10 mouse cellular contexts compared by ENCODE assay signal in the genomic region with DNA sequence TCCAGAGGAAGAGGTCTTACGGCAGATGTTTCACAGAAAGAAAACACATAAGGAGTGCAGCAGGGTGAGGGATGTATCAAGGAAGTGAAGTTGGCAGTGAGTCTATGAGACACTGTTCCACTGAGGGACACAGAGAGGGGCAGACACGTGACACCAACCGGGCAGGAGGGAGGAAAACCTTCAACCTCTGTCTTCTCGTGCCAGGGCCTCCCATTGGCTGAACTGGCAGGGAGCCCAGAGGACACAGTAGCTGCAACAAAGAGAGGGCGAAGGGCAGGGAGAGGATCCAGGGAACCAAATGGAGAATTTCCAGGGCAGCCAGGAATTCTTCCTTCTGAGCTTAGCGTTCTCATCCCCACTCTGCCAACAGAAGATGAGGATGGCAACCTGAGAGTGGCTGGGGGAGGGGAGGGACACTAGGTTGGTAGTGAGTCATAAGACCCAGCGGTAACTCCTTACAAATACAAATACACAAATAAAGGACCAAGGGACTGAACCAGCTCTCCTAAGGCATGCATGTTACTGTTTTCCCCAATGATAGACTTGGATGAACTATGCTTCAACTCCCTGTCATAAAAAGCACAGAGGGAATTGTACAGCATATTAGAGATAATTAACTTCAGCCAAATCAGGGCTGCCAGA. TPM values are rescaled to one million over a fixed set of nuclear protein-coding genes. Genes with fewer than 3 reads are reported as not detected.
DNase-seq lines count a peak whose midpoint lies in the region; ATAC-seq and TF ChIP-seq lines count a peak whose summit lies in the region.
"Had no signal": no experiment of that assay in that cellular context is flagged by ENCODE, and none has a peak within 500 bp of the region (broad histone marks: within the 10 kb centered on the region; RNA-seq: fewer than 3 reads in every experiment).

No protein-coding gene starts in this region.

- H3K4me2 ChIP-seq in limb, embryonic 14.5 days (replicated peaks; ENCODE audit: low read depth, low read length, severe bottlenecking) = no peak overlapping the region
- H3K4me2 ChIP-seq in heart, embryonic 13.5 days = 0 out of 2 replicates have a peak overlapping the region, but pooled peaks have one; percentile 14
- no peak overlapping the region for H3K4me2 ChIP-seq in kidney, embryonic 16.5 days (replicated peaks; ENCODE audit: low read depth, low read length)
- no peak overlapping the region for H3K4me2 ChIP-seq in liver, postnatal 0 days (ENCODE audit: low read depth, low read length)
- H3K4me2 ChIP-seq: embryonic facial prominence, embryonic 13.5 days had no signal

- 0 out of 2 replicates have a peak, but pooled peaks cover 5% of the 10 kb centered on the region for H3K4me1 ChIP-seq in limb, embryonic 14.5 days (ENCODE audit: control insufficient read depth, insufficient read depth, low read length)
- no peaks in the 10 kb centered on the region for H3K4me1 ChIP-seq in limb, embryonic 10.5 days
- peaks cover 15% of the 10 kb centered on the region for H3K4me1 ChIP-seq in embryonic facial prominence, embryonic 10.5 days
- H3K4me1 ChIP-seq in heart, embryonic 13.5 days = peaks cover 51% of the 10 kb centered on the region
- H3K4me1 ChIP-seq in kidney, embryonic 16.5 days (ENCODE audit: insufficient read depth, low read length) = peaks cover 10% of the 10 kb centered on the region
- H3K4me1 ChIP-seq in liver, postnatal 0 days (ENCODE audit: insufficient read depth) = peaks cover 67% of the 10 kb centered on the region

- peak; percentile 47; the same call in 1 of the 2 replicates for TF ChIP-seq EP300 in liver, postnatal 0 days (IDR thresholded peaks at IDR 0.05; ENCODE audit: low read depth)

- no peak overlapping the region for H3K27ac ChIP-seq in limb, embryonic 14.5 days (replicated peaks; ENCODE audit: low read depth, low read length)
- no peak overlapping the region for H3K27ac ChIP-seq in limb, embryonic 10.5 days
- peak overlapping the region; percentile 35; the same call in 1 of the 2 replicates for H3K27ac ChIP-seq in embryonic facial prominence, embryonic 10.5 days (replicated peaks)
- peak overlapping the region; percentile 75 for H3K27ac ChIP-seq in heart, embryonic 13.5 days (replicated peaks)
- H3K27ac ChIP-seq in kidney, embryonic 16.5 days (ENCODE audit: low read length) = 0 out of 2 replicates have a peak overlapping the region, but pooled peaks have one; percentile 25
- H3K27ac ChIP-seq in liver, postnatal 0 days (ENCODE audit: low read depth) = peak overlapping the region; percentile 58
- H3K27ac ChIP-seq: embryonic facial prominence, embryonic 13.5 days had no signal

- no peaks in the 10 kb centered on the region for H3K27me3 ChIP-seq in limb, embryonic 14.5 days (ENCODE audit: control insufficient read depth, insufficient read depth, low read length)
- no peaks in the 10 kb centered on the region for H3K27me3 ChIP-seq in limb, embryonic 10.5 days (ENCODE audit: low read depth, poor library complexity, severe bottlenecking)
- no peaks in the 10 kb centered on the region for H3K27me3 ChIP-seq in embryonic facial prominence, embryonic 10.5 days (replicated peaks; ENCODE audit: low read depth, poor library complexity, severe bottlenecking)
- no peaks in the 10 kb centered on the region for H3K27me3 ChIP-seq in heart, embryonic 13.5 days (replicated peaks)
- H3K27me3 ChIP-seq in kidney, embryonic 16.5 days (ENCODE audit: insufficient read depth, low read length) = no peaks in the 10 kb centered on the region
- H3K27me3 ChIP-seq in liver, postnatal 0 days (ENCODE audit: insufficient read depth, low read length) = no peaks in the 10 kb centered on the region
- H3K27me3 ChIP-seq: CH12.LX; embryonic facial prominence, embryonic 13.5 days had no signal

- H3K9me3 ChIP-seq in limb, embryonic 14.5 days (ENCODE audit: control insufficient read depth, low read length) = no peaks in the 10 kb centered on the region
- no peaks in the 10 kb centered on the region for H3K9me3 ChIP-seq in limb, embryonic 10.5 days (replicated peaks)
- no peaks in the 10 kb centered on the region for H3K9me3 ChIP-seq in embryonic facial prominence, embryonic 10.5 days
- H3K9me3 ChIP-seq in heart, embryonic 13.5 days = no peaks in the 10 kb centered on the region
- H3K9me3 ChIP-seq in kidney, embryonic 16.5 days (ENCODE audit: low read length) = no peaks in the 10 kb centered on the region
- no peaks in the 10 kb centered on the region for H3K9me3 ChIP-seq in liver, postnatal 0 days (ENCODE audit: low read length)
- H3K9me3 ChIP-seq: embryonic facial prominence, embryonic 13.5 days had no signal

- DNase-seq in limb, embryonic 14.5 days (ENCODE audit: low spot score) = peak; percentile 38
- no peak for DNase-seq in limb, embryonic 10.5 days (ENCODE audit: low spot score)
- DNase-seq in embryonic facial prominence, embryonic 10.5 days (ENCODE audit: low spot score) = no peak
- DNase-seq in liver, postnatal 0 days = peak; percentile 78
- DNase-seq in ovary, postnatal 36 days (ENCODE audit: low spot score) = peak; percentile 81

- H3K9ac ChIP-seq in limb, embryonic 14.5 days (ENCODE audit: low read depth, low read length, severe bottlenecking) = no peak overlapping the region
- no peak overlapping the region for H3K9ac ChIP-seq in heart, embryonic 13.5 days
- no peak overlapping the region for H3K9ac ChIP-seq in kidney, embryonic 16.5 days (replicated peaks; ENCODE audit: low read length)
- H3K9ac ChIP-seq in liver, postnatal 0 days (replicated peaks) = 0 out of 2 replicates have a peak overlapping the region, but pooled peaks have one; percentile 16
- H3K9ac ChIP-seq: embryonic facial prominence, embryonic 13.5 days had no signal

- no peak overlapping the region for H3K4me3 ChIP-seq in limb, embryonic 14.5 days (replicated peaks; ENCODE audit: low read length)
- no peak overlapping the region for H3K4me3 ChIP-seq in limb, embryonic 10.5 days
- H3K4me3 ChIP-seq in embryonic facial prominence, embryonic 10.5 days = no peak overlapping the region
- H3K4me3 ChIP-seq in heart, embryonic 13.5 days = no peak overlapping the region
- H3K4me3 ChIP-seq in kidney, embryonic 16.5 days (ENCODE audit: low read length) = no peak overlapping the region
- H3K4me3 ChIP-seq in liver, postnatal 0 days (ENCODE audit: low read depth, low read length) = no peak overlapping the region
- H3K4me3 ChIP-seq: embryonic facial prominence, embryonic 13.5 days had no signal

- TF ChIP-seq POLR2A in limb, embryonic 14.5 days (IDR thresholded peaks at IDR 0.05; ENCODE audit: borderline replicate concordance, extremely low read depth, insufficient read depth, insufficient read length) = no peak

- H3K36me3 ChIP-seq in limb, embryonic 14.5 days (ENCODE audit: control insufficient read depth, insufficient read depth, low read length) = no peaks in the 10 kb centered on the region
- H3K36me3 ChIP-seq in limb, embryonic 10.5 days = no peaks in the 10 kb centered on the region
- H3K36me3 ChIP-seq in embryonic facial prominence, embryonic 10.5 days (replicated peaks) = no peaks in the 10 kb centered on the region
- H3K36me3 ChIP-seq in heart, embryonic 13.5 days = no peaks in the 10 kb centered on the region
- H3K36me3 ChIP-seq in kidney, embryonic 16.5 days (ENCODE audit: insufficient read depth, low read length) = no peaks in the 10 kb centered on the region
- H3K36me3 ChIP-seq in liver, postnatal 0 days (replicated peaks; ENCODE audit: insufficient read depth, low read length) = no peaks in the 10 kb centered on the region
- H3K36me3 ChIP-seq: embryonic facial prominence, embryonic 13.5 days had no signal

- no peak for ATAC-seq in limb, embryonic 14.5 days (ENCODE audit: low FRiP score, low read depth)
- peak; percentile 57; the same call in 1 of the 2 replicates for ATAC-seq in heart, embryonic 13.5 days (ENCODE audit: extremely low read depth, insufficient number of reproducible peaks, low FRiP score, low TSS enrichment)
- peak; percentile 85 for ATAC-seq in kidney, embryonic 16.5 days (ENCODE audit: low FRiP score, low TSS enrichment)
- peak; percentile 61 for ATAC-seq in liver, postnatal 0 days
- no peak for ATAC-seq in CD4-positive, CD25-positive, alpha-beta regulatory T cell, adult 4 months

- WGBS in limb, embryonic 14.5 days = 57% methylated on average over 7 of the region's 7 CpGs
- WGBS in limb, embryonic 10.5 days = 67% methylated on average over 7 of the region's 7 CpGs
- 61% methylated on average over 7 of the region's 7 CpGs for WGBS in embryonic facial prominence, embryonic 10.5 days
- WGBS in heart, embryonic 13.5 days = 29% methylated on average over 7 of the region's 7 CpGs
- WGBS in kidney, embryonic 16.5 days = 35% methylated on average over 7 of the region's 7 CpGs
- WGBS in liver, postnatal 0 days (ENCODE audit: insufficient replicate concordance) = 44% methylated on average over 7 of the region's 7 CpGs

- TF ChIP-seq CTCF in liver, postnatal 0 days (IDR thresholded peaks at IDR 0.05; ENCODE audit: low read depth) = no peak

RNA-seq across cellular contexts. Expression of a gene that starts 33.4 kb away (rescaled TPM):
- polyA plus RNA-seq in limb, embryonic 14.5 days (2012; rRNA removed) = 6.5 and 7.5 TPM in 2 replicates
- 4.9 and 5.1 TPM in 2 replicates for polyA plus RNA-seq in limb, embryonic 14.5 days (2014; fragmentation: Nextera tagmentation; extraction: Ambion mirVana)
- 1.0 and 1.7 TPM in 2 replicates for polyA plus RNA-seq in limb, embryonic 10.5 days (2016; fragmentation: Nextera tagmentation; extraction: Ambion mirVana)
- 2.7 and 3.2 TPM in 2 replicates for polyA plus RNA-seq in embryonic facial prominence, embryonic 10.5 days (2016; fragmentation: Nextera tagmentation; extraction: Ambion mirVana)
- polyA plus RNA-seq in heart, embryonic 13.5 days (2015; fragmentation: Nextera tagmentation; extraction: Ambion mirVana) = 6.2 and 6.7 TPM in 2 replicates
- polyA plus RNA-seq in kidney, embryonic 16.5 days (2015; fragmentation: Nextera tagmentation; extraction: Ambion mirVana) = 4.0 and 4.3 TPM in 2 replicates
- polyA plus RNA-seq in liver, postnatal 0 days (2015; fragmentation: Nextera tagmentation; extraction: Ambion mirVana) = 7.0 and 10.0 TPM in 2 replicates
- 1 to 10 TPM; 5.8 to 7.2 TPM for polyA plus RNA-seq in CD4-positive, CD25-positive, alpha-beta regulatory T cell, adult 4 months (2017; shearing (Covaris generic))

Comparison
In these comparisons a context has a peak if more than half of its experiments do, and no peak if none do; other contexts are left out.
1. DNase-seq: peak in limb, embryonic 14.5 days (single experiment), liver, postnatal 0 days (single experiment) and ovary, postnatal 36 days (single experiment); none in limb, embryonic 10.5 days (single experiment) and embryonic facial prominence, embryonic 10.5 days (single experiment).
2. ATAC-seq: peak in heart, embryonic 13.5 days (single experiment), kidney, embryonic 16.5 days (single experiment) and liver, postnatal 0 days (single experiment); none in limb, embryonic 14.5 days (single experiment) and CD4-positive, CD25-positive, alpha-beta regulatory T cell, adult 4 months (single experiment).
3. H3K27ac ChIP-seq: peak in embryonic facial prominence, embryonic 10.5 days (single experiment), heart, embryonic 13.5 days (single experiment), kidney, embryonic 16.5 days (single experiment) and liver, postnatal 0 days (single experiment); none in limb, embryonic 14.5 days (single experiment) and limb, embryonic 10.5 days (single experiment).